Mouse (Mus musculus) limb, embryonic 11.5 days (tissue): ENCODE measurements around the gene Rpp21. TPM values are rescaled to one million over a fixed set of nuclear protein-coding genes. Genes with fewer than 3 reads are reported as not detected.
"Not testable (repeated sequence)": the region's sequence is repeated elsewhere in the genome, so short reads cannot be mapped to it uniquely, and the experiment has no call there.

Source experiments
- ATAC-seq: fragments of 200-750 bp; cut with Nextera tagmentation; 2 replicates; pipeline ENCODE4 v1.8.0; 2017; ENCODE audit warnings: low read depth; ENCODE audit not compliant: insufficient number of reproducible peaks, low FRiP score, low TSS enrichment
- DNase-seq: peaks from one replicate; pipeline ENCODE4 v3.0.0-alpha.2; 2015; ENCODE audit warnings: low spot score
- H3K27ac ChIP-seq: fragments of 300-500 bp; sonication (generic); replicated peaks from 2 replicates; pipeline ENCODE4 v1.5.1; 2014; ENCODE audit warnings: low read depth, mild to moderate bottlenecking, low read length
- H3K27me3 ChIP-seq: fragments of 300-500 bp; sonication (generic); 2 replicates; pipeline ENCODE4 v1.6.1; 2014; ENCODE audit warnings: mild to moderate bottlenecking, low read length, mixed read lengths; ENCODE audit not compliant: control insufficient read depth, insufficient read depth
- H3K36me3 ChIP-seq: fragments of 300-500 bp; sonication (generic); 2 replicates; pipeline ENCODE4 v1.6.1; 2014; ENCODE audit warnings: mild to moderate bottlenecking, low read length, moderate library complexity, mixed read lengths; ENCODE audit not compliant: control insufficient read depth, insufficient read depth
- H3K4me1 ChIP-seq: fragments of 300-500 bp; sonication (generic); 2 replicates; pipeline ENCODE4 v1.6.1; 2014; ENCODE audit warnings: low read length, mixed read lengths; ENCODE audit not compliant: control insufficient read depth, insufficient read depth
- H3K4me2 ChIP-seq: fragments of 300-500 bp; sonication (generic); 2 replicates; pipeline ENCODE4 v1.6.1; 2014; ENCODE audit warnings: low read depth, mild to moderate bottlenecking, moderate library complexity; ENCODE audit not compliant: severe bottlenecking
- H3K4me3 ChIP-seq: fragments of 300-500 bp; sonication (generic); 2 replicates; pipeline ENCODE4 v1.5.1; 2014; ENCODE audit warnings: low read depth, low read length
- H3K9ac ChIP-seq: fragments of 300-500 bp; sonication (generic); 2 replicates; pipeline ENCODE4 v1.6.1; 2014; ENCODE audit warnings: mild to moderate bottlenecking, low read length
- H3K9me3 ChIP-seq: fragments of 300-500 bp; sonication (generic); 2 replicates; pipeline ENCODE4 v1.6.1; 2016; ENCODE audit warnings: low read length; ENCODE audit not compliant: control insufficient read depth
- WGBS: fragments of 180-500 bp; shearing (Covaris S2); extraction: QIAGEN DNeasy Blood & Tissue Kit; methylation state at CpG from one replicate; pipeline ENCODE4 v1.1.7; 2014; 5-methylcytosine and 5-hydroxymethylcytosine counted together
- polyA plus RNA-seq: library from polyadenylated mRNA; unstranded; fragments of >200 nt; fragmentation: Nextera tagmentation; extraction: Ambion mirVana; gene quantifications from 2 replicates; pipeline ENCODE4 v1.2.1, GENCODE M21; 2014

The Rpp21 gene
- polyA plus RNA-seq, 1 experiment from 2014 or later = 80.9 TPM

DNA sequence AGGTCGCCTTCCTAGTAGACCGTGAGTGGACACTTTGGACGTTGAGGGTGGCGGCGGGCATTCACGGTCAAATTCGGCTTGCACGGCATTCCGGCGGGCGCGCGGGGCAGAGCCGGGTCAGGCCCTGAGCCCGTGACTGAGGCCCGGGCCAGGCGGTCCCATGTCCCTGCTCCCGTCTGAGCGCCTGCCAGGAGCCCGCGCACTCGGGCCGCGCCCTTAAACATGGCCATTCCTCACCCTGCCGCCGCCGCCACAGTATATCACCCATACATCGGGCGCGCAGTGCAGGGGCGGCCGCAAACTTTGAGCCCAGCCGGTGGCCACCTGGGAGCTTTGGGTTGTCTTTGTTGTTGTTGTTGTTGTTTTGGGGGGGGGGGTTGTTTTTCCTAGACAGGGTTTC lies 9.0 kb downstream of the Rpp21 start:
- no peaks in the 10 kb centered on the region for H3K4me1 ChIP-seq
- H3K27me3 ChIP-seq = peaks cover 23% of the 10 kb centered on the region
- H3K4me2 ChIP-seq = no peak overlapping the region
- H3K9ac ChIP-seq = no peak overlapping the region
- no peak overlapping the region for H3K27ac ChIP-seq
- DNase-seq = no peak
- H3K9me3 ChIP-seq = no peaks in the 10 kb centered on the region
- no peak overlapping the region for H3K4me3 ChIP-seq
- 17% methylated on average over 33 of the region's 33 CpGs for WGBS
- no peaks in the 10 kb centered on the region for H3K36me3 ChIP-seq
- ATAC-seq = no peak

DNA sequence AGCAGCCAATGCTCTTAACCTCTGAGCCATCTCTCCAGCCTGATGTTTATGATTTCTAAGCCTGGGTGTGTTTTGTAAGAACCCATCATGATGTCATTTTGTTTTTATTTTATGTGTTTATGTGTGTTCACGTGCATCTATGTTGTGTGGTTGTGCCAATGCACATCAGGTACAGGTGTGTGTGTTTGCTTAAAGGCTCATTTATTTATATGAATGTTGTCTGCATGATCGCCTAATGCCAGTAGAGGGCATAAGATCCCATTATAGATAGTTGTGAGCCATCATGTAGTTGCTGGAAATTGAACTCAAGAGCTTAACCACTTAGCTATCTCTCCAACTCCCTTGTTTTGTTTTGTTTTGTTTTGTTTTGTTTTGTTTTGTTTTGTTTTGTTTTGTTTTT lies 12.1 kb downstream of the Rpp21 start:
- no peak for DNase-seq
- Histone ChIP-seq H3K27me3 (peaks cover 19% of the 10 kb centered on the region), H3K36me3 (no peaks in the 10 kb centered on the region)

DNA sequence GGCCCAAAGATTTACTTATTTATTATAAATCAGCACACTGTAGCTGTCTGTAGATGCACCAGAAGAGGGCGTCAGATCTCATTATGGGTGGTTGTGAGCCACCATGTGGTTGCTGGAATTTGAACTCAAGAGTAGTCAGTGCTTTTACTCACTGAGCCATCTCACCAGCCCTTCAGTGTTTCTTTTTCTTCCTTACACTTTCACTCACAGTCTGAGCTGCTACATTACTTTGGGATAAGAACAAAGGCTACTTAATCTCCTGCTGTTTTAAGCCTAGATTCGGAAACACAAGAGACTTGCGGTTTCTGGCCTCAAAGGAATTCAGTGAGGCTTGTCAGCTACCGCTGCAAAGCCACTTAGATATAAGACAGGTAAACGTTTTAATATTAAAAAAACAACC lies 13.8 kb downstream of the Rpp21 start:
- Histone ChIP-seq H3K36me3 (no peaks in the 10 kb centered on the region), H3K4me3 (no peak overlapping the region), H3K9me3 (no peaks in the 10 kb centered on the region), H3K9ac (no peak overlapping the region), H3K27ac (no peak overlapping the region), H3K27me3 (peaks cover 14% of the 10 kb centered on the region), H3K4me2 (no peak overlapping the region), H3K4me1 (peaks cover 7% of the 10 kb centered on the region)
- DNase-seq (no peak), ATAC-seq (no peak)
- WGBS = 45% methylated on average over 5 of the region's 5 CpGs

More for the DNA sequence above, 12.1 kb downstream of the Rpp21 start:
- ATAC-seq = no peak
- Histone ChIP-seq H3K4me1 (peaks cover 4% of the 10 kb centered on the region; the same call in 1 of the 2 replicates), H3K27ac (no peak overlapping the region), H3K4me3 (no peak overlapping the region), H3K4me2 (no peak overlapping the region), H3K9ac (no peak overlapping the region), H3K9me3 (no peaks in the 10 kb centered on the region)
- whole genome bisulfite sequencing = 86% methylated on average over 2 of the region's 2 CpGs

- Histone ChIP-seq H3K4me3 (no peak overlapping the region), H3K4me1 (peaks cover 11% of the 10 kb centered on the region), H3K9me3 (no peaks in the 10 kb centered on the region), H3K36me3 (no peaks in the 10 kb centered on the region), H3K27ac (no peak overlapping the region), H3K9ac (no peak overlapping the region), H3K4me2 (0 out of 2 replicates have a peak overlapping the region, but pooled peaks have one; percentile 10), H3K27me3 (peaks cover 21% of the 10 kb centered on the region)
- ATAC-seq (0 out of 2 replicates have a peak, but pooled peaks have one; percentile 60), DNase-seq (peak; percentile 40)
- 7% methylated on average over 5 of the region's 5 CpGs for WGBS
Measured at GRCm38 (mm10) chr17:36240637-36241213, 17.1 kb downstream of the Rpp21 start.

- H3K9ac ChIP-seq = 0 out of 2 replicates have a peak overlapping the region, but pooled peaks have one; percentile 22
- WGBS = 4% methylated on average over 27 of the region's 27 CpGs
- DNase-seq (no peak), ATAC-seq (no peak)
- H3K36me3 ChIP-seq = no peaks in the 10 kb centered on the region
- no peak overlapping the region for H3K27ac ChIP-seq
- no peaks in the 10 kb centered on the region for H3K9me3 ChIP-seq
- H3K4me2 ChIP-seq = peak overlapping the region; percentile 54
- peak overlapping the region; percentile 21; the same call in 1 of the 2 replicates for H3K4me3 ChIP-seq
- peaks cover 11% of the 10 kb centered on the region for H3K4me1 ChIP-seq
- H3K27me3 ChIP-seq = peaks cover 27% of the 10 kb centered on the region
Measured at GRCm38 (mm10) chr17:36237321-36237921, 20.4 kb downstream of the Rpp21 start.

DNA sequence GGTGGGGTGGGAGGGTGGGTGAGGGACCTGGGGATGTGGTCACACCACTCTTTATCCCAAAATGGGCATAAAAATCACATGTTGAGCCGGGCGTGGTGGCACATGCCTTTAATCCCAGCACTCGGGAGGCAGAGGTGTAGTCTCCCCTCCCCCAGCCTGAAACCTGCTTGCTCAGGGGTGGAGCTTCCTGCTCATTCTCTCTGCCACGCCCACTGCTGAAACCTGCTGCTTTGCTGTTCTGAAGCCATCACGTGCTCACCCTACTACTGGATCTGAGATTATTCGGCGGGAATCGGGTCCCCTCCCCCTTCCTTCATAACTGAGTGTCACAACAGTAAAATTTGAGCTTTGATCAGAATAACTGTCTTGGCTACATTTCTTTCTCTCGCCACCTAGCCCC lies 22.6 kb downstream of the Rpp21 start:
- H3K9me3 ChIP-seq, H3K4me1 ChIP-seq, H3K4me2 ChIP-seq, H3K9ac ChIP-seq, H3K4me3 ChIP-seq, H3K36me3 ChIP-seq, DNase-seq, ATAC-seq, H3K27ac ChIP-seq: not testable (repeated sequence)
- WGBS = 19% methylated on average over 8 of the region's 9 CpGs
- peaks cover 24% of the 10 kb centered on the region for H3K27me3 ChIP-seq

GRCm38 (mm10) chr17:36233572-36233971 lies 24.3 kb downstream of the Rpp21 start:
- H3K36me3 ChIP-seq = no peaks in the 10 kb centered on the region
- no peaks in the 10 kb centered on the region for H3K9me3 ChIP-seq
- no peak overlapping the region for H3K9ac ChIP-seq
- H3K27me3 ChIP-seq = peaks cover 37% of the 10 kb centered on the region
- WGBS = 75% methylated on average over 5 of the region's 5 CpGs
- H3K4me1 ChIP-seq = peaks cover 4% of the 10 kb centered on the region; the same call in 1 of the 2 replicates
- no peak overlapping the region for H3K4me3 ChIP-seq
- ATAC-seq = no peak
- H3K27ac ChIP-seq = no peak overlapping the region
- DNase-seq = no peak
- no peak overlapping the region for H3K4me2 ChIP-seq

DNA sequence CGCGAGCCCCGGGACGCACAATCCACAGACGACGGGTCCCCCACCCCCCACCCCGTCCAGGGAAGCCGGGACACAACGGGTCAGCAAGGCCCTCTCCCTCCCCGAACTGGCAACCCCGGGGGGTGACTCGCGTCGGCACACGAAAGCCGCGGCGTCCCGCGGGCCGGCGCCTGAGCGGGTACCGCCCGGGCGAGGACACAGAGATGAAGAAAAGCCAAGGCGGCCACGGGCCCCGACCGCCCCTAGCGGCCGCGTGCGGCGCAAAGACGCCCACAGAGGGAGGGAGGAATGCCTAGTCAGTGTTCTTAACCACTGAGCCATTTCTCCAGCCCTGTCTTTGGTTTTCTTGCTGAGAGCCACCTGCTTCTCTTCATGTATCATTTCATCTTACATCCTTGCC lies 26.6 kb downstream of the Rpp21 start:
- Histone ChIP-seq H3K36me3 (no peaks in the 10 kb centered on the region), H3K4me3 (no peak overlapping the region), H3K9ac (no peak overlapping the region), H3K4me1 (no peaks in the 10 kb centered on the region), H3K27ac (no peak overlapping the region), H3K4me2 (no peak overlapping the region), H3K9me3 (no peaks in the 10 kb centered on the region), H3K27me3 (peaks cover 31% of the 10 kb centered on the region)
- no peak for ATAC-seq
- peak; percentile 100 for DNase-seq
- 5% methylated on average over 36 of the region's 36 CpGs for WGBS
